Mouse (Mus musculus): ENCODE data around the gene Chrna7.

Gene Chrna7

DNA sequence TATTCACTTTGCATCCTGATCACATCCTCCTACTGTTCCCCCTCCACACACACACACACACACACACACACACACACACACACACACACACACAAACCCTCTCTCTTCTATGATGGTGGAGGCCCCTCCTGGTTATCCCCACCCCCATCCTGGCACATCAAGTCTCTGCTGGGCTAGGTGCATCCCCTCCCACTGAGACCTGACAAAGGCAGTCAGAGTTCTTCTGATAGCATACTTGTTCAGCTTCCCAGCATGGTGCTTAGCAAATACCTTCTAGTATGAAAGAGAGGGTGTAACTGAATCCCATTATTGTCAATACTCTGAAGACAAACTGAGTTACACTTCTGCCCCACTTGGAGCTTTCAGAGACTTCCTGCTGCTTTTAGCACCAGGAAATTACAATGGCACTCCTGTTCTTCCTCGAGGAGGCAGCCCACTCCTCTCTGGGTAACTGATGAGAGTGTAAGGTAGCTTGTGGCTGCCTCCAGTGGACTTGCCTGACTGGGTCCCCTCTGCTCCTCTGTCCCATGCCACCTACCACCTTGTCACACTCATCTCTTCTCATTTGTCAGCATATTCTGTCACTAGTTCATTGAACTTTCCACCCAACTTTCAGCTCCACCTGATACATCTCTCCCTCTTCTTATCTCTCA lies 127.9 kb downstream of the Chrna7 start:
- no peak for DNase-seq (ENCODE audit: low read depth, low spot score)

DNA sequence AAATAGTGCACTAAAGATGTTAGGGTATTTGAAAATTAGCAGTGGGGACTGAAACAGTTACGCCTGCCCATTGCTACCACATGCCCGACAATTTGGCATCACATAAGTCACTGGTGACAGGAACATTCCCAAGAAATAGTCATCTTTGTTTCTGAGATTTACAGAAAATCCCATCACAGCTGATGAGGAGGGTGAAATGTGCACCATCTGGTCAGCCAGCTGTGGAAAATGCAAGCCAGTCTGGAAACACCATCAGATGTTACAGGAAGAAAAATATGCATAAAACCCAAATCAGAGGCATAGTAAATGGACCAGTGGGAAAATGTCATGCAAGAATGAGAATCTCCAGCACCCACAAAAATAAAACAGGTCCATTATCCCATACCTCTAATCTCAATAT lies 151.4 kb downstream of the Chrna7 start:
- DNase-seq (ENCODE audit: low read depth, low spot score), result no peak
